ENCODE assay signal across 8 mouse cellular contexts in the genomic region with DNA sequence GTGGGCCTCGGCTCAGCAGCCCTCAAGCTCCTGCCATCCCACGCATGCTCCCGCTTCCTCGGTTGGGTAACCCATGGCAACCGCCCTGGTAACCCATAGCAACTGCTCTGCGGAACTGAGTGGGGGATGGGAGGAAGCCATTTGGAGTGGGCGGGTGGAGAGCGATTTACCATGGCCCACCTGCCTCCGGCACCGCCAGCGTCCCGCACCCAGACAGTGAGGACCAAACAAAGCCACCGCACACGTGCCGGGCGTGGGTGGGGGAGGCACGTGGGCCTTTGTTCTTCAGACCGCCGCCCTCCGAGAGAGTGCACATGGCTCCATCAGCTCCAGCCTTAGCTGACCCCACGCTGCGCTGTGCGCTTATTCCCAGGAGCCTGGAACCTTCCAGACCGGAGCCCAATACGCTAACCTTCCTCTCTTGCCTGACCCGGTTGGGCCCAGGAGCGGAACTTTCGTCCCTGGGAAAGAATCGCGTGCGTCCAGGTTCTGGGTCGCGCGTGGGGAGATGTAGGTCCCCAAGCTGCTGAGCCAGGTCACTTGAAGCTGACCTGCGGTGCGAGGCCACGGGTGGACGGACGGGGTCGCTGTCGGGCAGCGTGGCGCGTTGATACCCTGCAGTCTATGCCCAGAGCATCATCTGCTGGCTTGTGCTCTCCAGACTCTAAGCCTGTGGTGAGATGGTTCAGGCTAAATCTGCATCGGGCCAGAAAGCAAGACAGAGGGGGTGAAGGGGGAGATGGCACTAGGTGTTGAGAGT.
DNase-seq lines count a peak whose midpoint lies in the region; ATAC-seq lines count a peak whose summit lies in the region.

No protein-coding gene starts in this region.

- H3K27ac ChIP-seq in hindbrain, embryonic 14.5 days, result peak overlapping the region; percentile 100

- no peaks in the 10 kb centered on the region for H3K27me3 ChIP-seq in hindbrain, embryonic 14.5 days (ENCODE audit: control insufficient read depth, insufficient read depth, low read length)

- peak overlapping the region; percentile 85 for H3K4me2 ChIP-seq in hindbrain, embryonic 14.5 days (replicated peaks)

- peak; percentile 95 for ATAC-seq in hindbrain, embryonic 14.5 days (ENCODE audit: low FRiP score)

- 0 out of 2 replicates have a peak, but pooled peaks cover 8% of the 10 kb centered on the region for H3K36me3 ChIP-seq in hindbrain, embryonic 14.5 days (replicated peaks; ENCODE audit: control insufficient read depth, insufficient read depth)

- H3K9me3 ChIP-seq in hindbrain, embryonic 14.5 days (ENCODE audit: control insufficient read depth, low read length), result no peaks in the 10 kb centered on the region

- peak; percentile 79 for DNase-seq in Muller cell, postnatal 12 days (ENCODE audit: inconsistent ontology term)
- peak; percentile 98 to 99 for DNase-seq in cerebellum, postnatal 25 days
- DNase-seq in frontal cortex, postnatal 36 days (ENCODE audit: low spot score in 2 of 2), result peak; percentile 93 to 97
- peak; percentile 96 for DNase-seq in hindbrain, embryonic 14.5 days (ENCODE audit: low spot score)
- DNase-seq in layer of hippocampus, postnatal 25 days (ENCODE audit: extremely low spot score in 1 of 2, low spot score in 1 of 2), result peak; percentile 84 to 86
- peak; percentile 90 for DNase-seq in lung, postnatal 10 days
- DNase-seq in ovary, postnatal 36 days (ENCODE audit: low spot score), result peak; percentile 77
- DNase-seq in thymus, postnatal 10 days (ENCODE audit: low spot score in 2 of 2), result peak; percentile 81 to 84

- WGBS in hindbrain, embryonic 14.5 days, result 0% methylated on average over 45 of the region's 45 CpGs

- peaks cover 54% of the 10 kb centered on the region for H3K4me1 ChIP-seq in hindbrain, embryonic 14.5 days (replicated peaks; ENCODE audit: control insufficient read depth, insufficient read depth, low read length)

- H3K4me3 ChIP-seq in hindbrain, embryonic 14.5 days (replicated peaks; ENCODE audit: low read length), result peak overlapping the region; percentile 38

- peak overlapping the region; percentile 91 for H3K9ac ChIP-seq in hindbrain, embryonic 14.5 days

Comparison
In these comparisons a context has a peak if more than half of its experiments do, and no peak if none do; other contexts are left out.
1. Peak in every context shown above with its lines: DNase-seq, ATAC-seq, H3K4me3 ChIP-seq and H3K27ac ChIP-seq.